Comparison of ENCODE assay signal across 10 mouse cellular contexts in genomic region chr13:40737761-40738160, GRCm38 (mm10). TPM values are rescaled to one million over a fixed set of nuclear protein-coding genes. Genes with fewer than 3 reads are reported as not detected.
A peak's percentile ranks its signal among the peaks of the same experiment; 100 is the strongest.
DNase-seq lines count a peak whose midpoint lies in the region; ATAC-seq and TF ChIP-seq lines count a peak whose summit lies in the region.
"Had no signal": no experiment of that assay in that cellular context is flagged by ENCODE, and none has a peak within 500 bp of the region (broad histone marks: within the 10 kb centered on the region; RNA-seq: fewer than 3 reads in every experiment).

No protein-coding gene starts in this region.

- H3K36me3 ChIP-seq in kidney, embryonic 16.5 days (ENCODE audit: insufficient read depth, low read length) = no peaks in the 10 kb centered on the region
- H3K36me3 ChIP-seq in hindbrain, embryonic 10.5 days = no peaks in the 10 kb centered on the region
- no peaks in the 10 kb centered on the region for H3K36me3 ChIP-seq in midbrain, embryonic 10.5 days
- no peaks in the 10 kb centered on the region for H3K36me3 ChIP-seq in stomach, embryonic 15.5 days

- H3K4me1 ChIP-seq in kidney, embryonic 16.5 days (ENCODE audit: insufficient read depth, low read length) = peaks cover 17% of the 10 kb centered on the region; the same call in 1 of the 2 replicates
- H3K4me1 ChIP-seq in hindbrain, embryonic 10.5 days (replicated peaks) = peaks cover 34% of the 10 kb centered on the region
- H3K4me1 ChIP-seq in midbrain, embryonic 10.5 days = peaks cover 33% of the 10 kb centered on the region
- peaks cover 19% of the 10 kb centered on the region for H3K4me1 ChIP-seq in stomach, embryonic 15.5 days

- H3K9ac ChIP-seq in kidney, embryonic 16.5 days (replicated peaks; ENCODE audit: low read length) = peak overlapping the region; percentile 62
- no peak overlapping the region for H3K9ac ChIP-seq in stomach, embryonic 15.5 days

- peaks cover 98% of the 10 kb centered on the region for H3K27me3 ChIP-seq in kidney, embryonic 16.5 days (ENCODE audit: insufficient read depth, low read length)
- peaks cover 100% of the 10 kb centered on the region for H3K27me3 ChIP-seq in hindbrain, embryonic 10.5 days (ENCODE audit: insufficient read depth, poor library complexity, severe bottlenecking)
- H3K27me3 ChIP-seq in midbrain, embryonic 10.5 days (ENCODE audit: low read depth, poor library complexity, severe bottlenecking) = peaks cover 100% of the 10 kb centered on the region
- H3K27me3 ChIP-seq in stomach, embryonic 15.5 days (replicated peaks) = peaks cover 96% of the 10 kb centered on the region

- under 1% methylated on average over 22 of the region's 22 CpGs for WGBS in kidney, embryonic 16.5 days
- under 1% methylated on average over 22 of the region's 22 CpGs for WGBS in hindbrain, embryonic 10.5 days
- 2% methylated on average over 19 of the region's 22 CpGs for WGBS in midbrain, embryonic 10.5 days
- WGBS in stomach, embryonic 15.5 days = under 1% methylated on average over 22 of the region's 22 CpGs

- DNase-seq in kidney, postnatal 10 days = no peak
- DNase-seq in hindbrain, embryonic 10.5 days (ENCODE audit: low spot score) = peak; percentile 36
- DNase-seq in midbrain, embryonic 10.5 days (ENCODE audit: low spot score) = peak; percentile 37
- no peak for DNase-seq in gastrocnemius, postnatal 4 days (ENCODE audit: low spot score in 2 of 2)
- DNase-seq in left cerebral cortex, adult 2 months (ENCODE audit: extremely low spot score in 1 of 2, low spot score in 2 of 2) = no peak
- DNase-seq: cerebellum, postnatal 25 days; lung, postnatal 14 days had no signal

- peak; percentile 40; the same call in 1 of the 2 replicates for ATAC-seq in kidney, embryonic 16.5 days (ENCODE audit: low FRiP score, low TSS enrichment)
- ATAC-seq in stomach, embryonic 15.5 days (ENCODE audit: insufficient read depth, low FRiP score, low read depth) = peak; percentile 44; the same call in 1 of the 2 replicates

- H3K4me2 ChIP-seq in kidney, embryonic 16.5 days (replicated peaks; ENCODE audit: low read depth, low read length) = peak overlapping the region; percentile 63
- H3K4me2 ChIP-seq in stomach, embryonic 15.5 days = 0 out of 2 replicates have a peak overlapping the region, but pooled peaks have one; percentile 9

- no peaks in the 10 kb centered on the region for H3K9me3 ChIP-seq in kidney, embryonic 16.5 days (ENCODE audit: low read length)
- H3K9me3 ChIP-seq in hindbrain, embryonic 10.5 days = no peaks in the 10 kb centered on the region
- H3K9me3 ChIP-seq in midbrain, embryonic 10.5 days (replicated peaks) = no peaks in the 10 kb centered on the region
- H3K9me3 ChIP-seq in stomach, embryonic 15.5 days = no peaks in the 10 kb centered on the region

- peak overlapping the region; percentile 82 for H3K27ac ChIP-seq in kidney, embryonic 16.5 days (ENCODE audit: low read length)
- H3K27ac ChIP-seq in hindbrain, embryonic 10.5 days = no peak overlapping the region
- no peak overlapping the region for H3K27ac ChIP-seq in midbrain, embryonic 10.5 days (replicated peaks)
- H3K27ac ChIP-seq in stomach, embryonic 15.5 days = no peak overlapping the region
- H3K27ac ChIP-seq in left cerebral cortex, adult 2 months = no peak overlapping the region

- H3K4me3 ChIP-seq in kidney, embryonic 16.5 days (ENCODE audit: low read length) = peak overlapping the region; percentile 41
- peak overlapping the region; percentile 21; the same call in 1 of the 2 replicates for H3K4me3 ChIP-seq in hindbrain, embryonic 10.5 days
- no peak overlapping the region for H3K4me3 ChIP-seq in midbrain, embryonic 10.5 days
- H3K4me3 ChIP-seq in stomach, embryonic 15.5 days (replicated peaks) = peak overlapping the region; percentile 8; the same call in 1 of the 2 replicates
- H3K4me3 ChIP-seq in left cerebral cortex, adult 2 months = no peak overlapping the region

- intact Hi-C loops in left cerebral cortex, adult 2 months (cut with DNase I) = no loop called here

- no peak for TF ChIP-seq CTCF in left cerebral cortex, adult 2 months (IDR thresholded peaks at IDR 0.05)

RNA-seq across cellular contexts. Expression of gene Tfap2a, which starts 0.4 kb away (rescaled TPM):
- polyA plus RNA-seq in kidney, embryonic 16.5 days (2015; fragmentation: Nextera tagmentation; extraction: Ambion mirVana) = 2.4 and 3.2 TPM in 2 replicates
- 6.7 and 13.8 TPM in 2 replicates for polyA plus RNA-seq in hindbrain, embryonic 10.5 days (2016; fragmentation: Nextera tagmentation; extraction: Ambion mirVana)
- polyA plus RNA-seq in midbrain, embryonic 10.5 days (2016; fragmentation: Nextera tagmentation; extraction: Ambion mirVana) = 2.3 and 2.5 TPM in 2 replicates
- polyA plus RNA-seq in stomach, embryonic 15.5 days (2015; fragmentation: Nextera tagmentation; extraction: Ambion mirVana) = 0.80 and 1.0 TPM in 2 replicates
- under 1 TPM; 0.23 to 0.27 TPM for total RNA-seq in gastrocnemius, postnatal 4 days (2021)
- total RNA-seq in left cerebral cortex, adult 2 months (2021) = 1 to 10 TPM in 1 of 2 experiments, under 1 TPM in 1; 0.68 to 1.0 TPM
- total RNA-seq: MEL had no signal

Comparison
In these comparisons a context has a peak if more than half of its experiments do, and no peak if none do; other contexts are left out.
1. H3K4me3 ChIP-seq: peak in kidney, embryonic 16.5 days (single experiment), hindbrain, embryonic 10.5 days (single experiment) and stomach, embryonic 15.5 days (single experiment); none in midbrain, embryonic 10.5 days (single experiment) and left cerebral cortex, adult 2 months (single experiment).
2. DNase-seq: peak in hindbrain, embryonic 10.5 days (single experiment) and midbrain, embryonic 10.5 days (single experiment); none in kidney, postnatal 10 days (single experiment), gastrocnemius, postnatal 4 days (0 of 2) and left cerebral cortex, adult 2 months (0 of 2).